Mouse (Mus musculus): ENCODE measurements around the gene Ces1d.
"Not testable (repeated sequence)": the region's sequence is repeated elsewhere in the genome, so short reads cannot be mapped to it uniquely, and the experiment has no call there.

The Ces1d gene

GRCm38 (mm10) chr8:93197685-93198525, at the start of gene Ces1d:
Gene Ces1d, minus strand, starts transcription at chr8:93197838.
- no peak for DNase-seq (ENCODE audit: extremely low spot score)

GRCm38 (mm10) chr8:93246057-93246456, 48.4 kb upstream of the Ces1d start:
- no peak for DNase-seq (ENCODE audit: extremely low spot score)

GRCm38 (mm10) chr8:93239884-93240283, 42.2 kb upstream of the Ces1d start:
- no peak for DNase-seq (ENCODE audit: extremely low spot score)

GRCm38 (mm10) chr8:93235681-93236080, 38.0 kb upstream of the Ces1d start:
- DNase-seq (ENCODE audit: extremely low spot score) = no peak

GRCm38 (mm10) chr8:93234706-93235105, 37.1 kb upstream of the Ces1d start:
- DNase-seq (ENCODE audit: extremely low spot score) = no peak

- no peak for DNase-seq (ENCODE audit: extremely low spot score)
These were observed 36.4 kb upstream of the Ces1d start for GRCm38 (mm10) chr8:93234068-93234467.

GRCm38 (mm10) chr8:93229446-93229845, 31.8 kb upstream of the Ces1d start, which contains the start of gene Ces1e:
Gene Ces1e, minus strand, starts transcription at chr8:93229619.
- no peak for DNase-seq (ENCODE audit: extremely low spot score)

GRCm38 (mm10) chr8:93228673-93229370, 31.2 kb upstream of the Ces1d start:
- no peak for DNase-seq (ENCODE audit: extremely low spot score)

- not testable (repeated sequence) for DNase-seq (ENCODE audit: extremely low spot score)
These were observed 28.8 kb upstream of the Ces1d start for GRCm38 (mm10) chr8:93226471-93226870.

- no peak for DNase-seq (ENCODE audit: extremely low spot score)
These were observed 24.3 kb upstream of the Ces1d start for GRCm38 (mm10) chr8:93221896-93222295.

GRCm38 (mm10) chr8:93217867-93218266, 20.2 kb upstream of the Ces1d start:
- no peak for DNase-seq (ENCODE audit: extremely low spot score)

GRCm38 (mm10) chr8:93217375-93217774, 19.7 kb upstream of the Ces1d start:
- no peak for DNase-seq (ENCODE audit: extremely low spot score)

GRCm38 (mm10) chr8:93211091-93211490, 13.5 kb upstream of the Ces1d start:
- DNase-seq (ENCODE audit: extremely low spot score) = no peak

GRCm38 (mm10) chr8:93199146-93199545, 1.5 kb upstream of the Ces1d start:
- not testable (repeated sequence) for DNase-seq (ENCODE audit: extremely low spot score)

GRCm38 (mm10) chr8:93196436-93196835, 1.2 kb downstream of the Ces1d start:
- no peak for DNase-seq (ENCODE audit: extremely low spot score)

- DNase-seq (ENCODE audit: extremely low spot score) = no peak
These were observed 17.0 kb downstream of the Ces1d start for GRCm38 (mm10) chr8:93180581-93181129.

- DNase-seq (ENCODE audit: extremely low spot score) = no peak
These were observed 21.0 kb downstream of the Ces1d start for GRCm38 (mm10) chr8:93176593-93176992.

GRCm38 (mm10) chr8:93174554-93174953, 23.1 kb downstream of the Ces1d start:
- no peak for DNase-seq (ENCODE audit: extremely low spot score)

GRCm38 (mm10) chr8:93171846-93172590, 25.6 kb downstream of the Ces1d start:
- DNase-seq (ENCODE audit: extremely low spot score) = no peak

- no peak for DNase-seq (ENCODE audit: extremely low spot score)
These were observed 34.3 kb downstream of the Ces1d start for GRCm38 (mm10) chr8:93163363-93163762.

- DNase-seq (ENCODE audit: extremely low spot score) = no peak
These were observed 46.2 kb downstream of the Ces1d start for GRCm38 (mm10) chr8:93151401-93151800.

GRCm38 (mm10) chr8:93147331-93147730, 50.3 kb downstream of the Ces1d start:
- DNase-seq (ENCODE audit: extremely low spot score) = no peak
